Mouse (Mus musculus): ENCODE measurements around the gene Prps1. TPM values are rescaled to one million over a fixed set of nuclear protein-coding genes. Genes with fewer than 3 reads are reported as not detected.

The Prps1 gene
- polyA plus RNA-seq, 1 experiment: 121 TPM

DNA sequence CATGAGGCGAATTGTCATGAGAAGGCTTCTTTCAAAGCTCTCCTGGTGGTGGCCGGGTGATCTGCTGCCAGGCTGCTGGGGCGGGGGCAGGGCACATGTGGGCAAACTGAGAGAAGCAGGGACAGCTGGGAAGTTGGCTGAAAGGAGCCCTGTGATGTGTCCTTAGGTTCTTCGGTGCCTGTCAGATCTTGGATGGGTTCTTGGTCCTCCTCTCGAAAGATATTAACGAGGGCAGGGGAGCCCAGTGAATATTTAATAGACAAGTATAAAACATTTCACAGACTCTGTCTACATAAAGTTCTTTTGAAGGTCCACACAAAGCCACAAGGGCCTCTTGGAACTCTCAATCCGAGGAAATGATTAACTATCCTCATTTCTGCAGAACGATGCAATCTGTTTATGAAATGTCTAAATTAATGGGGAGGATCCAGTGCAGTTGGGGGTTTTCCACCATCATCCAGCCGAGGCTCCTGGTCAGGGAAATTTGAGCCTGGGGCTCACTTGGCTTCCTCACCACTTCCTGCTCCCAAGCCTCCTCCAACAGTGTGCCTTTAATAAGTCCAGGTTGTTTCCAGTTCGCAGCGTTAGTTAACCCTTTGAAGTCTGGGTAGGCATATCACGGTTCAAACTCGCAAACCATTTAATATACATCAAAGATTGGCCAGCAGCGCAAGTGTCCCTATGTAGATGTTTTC, 65.8 kb downstream of the Prps1 start:
- Histone ChIP-seq H3K27me3 (ENCODE audit: control insufficient read depth, insufficient read depth, low read length, poor library complexity, severe bottlenecking) (no peaks in the 10 kb centered on the region), H3K9me3 (replicated peaks; ENCODE audit: control insufficient read depth, insufficient read depth, low read length, poor library complexity, severe bottlenecking) (no peaks in the 10 kb centered on the region), H3K4me3 (ENCODE audit: low read depth, low read length) (no peak overlapping the region), H3K27ac (ENCODE audit: insufficient read depth, low read length) (no peak overlapping the region), H3K4me1 (ENCODE audit: control insufficient read depth, insufficient read depth, low read length) (no peaks in the 10 kb centered on the region), H3K9ac (ENCODE audit: low read depth, poor library complexity, severe bottlenecking) (no peak overlapping the region), H3K36me3 (ENCODE audit: control insufficient read depth, insufficient read depth, low read length, poor library complexity, severe bottlenecking) (no peaks in the 10 kb centered on the region)
- no peak for TF ChIP-seq POLR2A (IDR thresholded peaks at IDR 0.05; ENCODE audit: insufficient read depth, low read length)
- no peak for TF ChIP-seq EP300 (IDR thresholded peaks at IDR 0.05; ENCODE audit: insufficient read depth, low read depth, low read length)
- no peak for TF ChIP-seq CTCF (IDR thresholded peaks at IDR 0.05; ENCODE audit: low read depth, low read length)

GRCm38 (mm10) chrX:140524231-140524630, 67.8 kb downstream of the Prps1 start:
- Histone ChIP-seq H3K36me3 (ENCODE audit: control insufficient read depth, insufficient read depth, low read length, poor library complexity, severe bottlenecking) (no peaks in the 10 kb centered on the region), H3K27ac (ENCODE audit: insufficient read depth, low read length) (no peak overlapping the region), H3K9me3 (replicated peaks; ENCODE audit: control insufficient read depth, insufficient read depth, low read length, poor library complexity, severe bottlenecking) (no peaks in the 10 kb centered on the region), H3K4me1 (ENCODE audit: control insufficient read depth, insufficient read depth, low read length) (no peaks in the 10 kb centered on the region), H3K27me3 (ENCODE audit: control insufficient read depth, insufficient read depth, low read length, poor library complexity, severe bottlenecking) (no peaks in the 10 kb centered on the region), H3K4me3 (ENCODE audit: low read depth, low read length) (no peak overlapping the region), H3K9ac (ENCODE audit: low read depth, poor library complexity, severe bottlenecking) (no peak overlapping the region)
- TF ChIP-seq EP300 (IDR thresholded peaks at IDR 0.05; ENCODE audit: insufficient read depth, low read depth, low read length) (no peak), POLR2A (IDR thresholded peaks at IDR 0.05; ENCODE audit: insufficient read depth, low read length) (no peak), CTCF (IDR thresholded peaks at IDR 0.05; ENCODE audit: low read depth, low read length) (no peak)

Other genes starting within 250 kb of the Prps1 start
- gene Frmpd3, start 114.3 kb upstream of the Prps1 start, polyA plus RNA-seq (2011; ENCODE audit: insufficient read depth, insufficient read length, low read depth, missing spikeins): 1.1 and 1.5 TPM in 2 replicates
- gene Tsc22d3, start 144.0 kb downstream of the Prps1 start, polyA plus RNA-seq (2011; ENCODE audit: insufficient read depth, insufficient read length, low read depth, missing spikeins): 7.4 and 7.6 TPM in 2 replicates
- gene Mid2, start 208.0 kb downstream of the Prps1 start, polyA plus RNA-seq (2011; ENCODE audit: insufficient read depth, insufficient read length, low read depth, missing spikeins): 2.0 and 2.8 TPM in 2 replicates

Data from ES-Bruce4 (cell line).